Mouse (Mus musculus): ENCODE measurements around the gene Elmod2. TPM values are rescaled to one million over a fixed set of nuclear protein-coding genes. Genes with fewer than 3 reads are reported as not detected.

Gene Elmod2
- polyA plus RNA-seq, 1 experiment from 2014 or later, result 11.9 TPM

DNA sequence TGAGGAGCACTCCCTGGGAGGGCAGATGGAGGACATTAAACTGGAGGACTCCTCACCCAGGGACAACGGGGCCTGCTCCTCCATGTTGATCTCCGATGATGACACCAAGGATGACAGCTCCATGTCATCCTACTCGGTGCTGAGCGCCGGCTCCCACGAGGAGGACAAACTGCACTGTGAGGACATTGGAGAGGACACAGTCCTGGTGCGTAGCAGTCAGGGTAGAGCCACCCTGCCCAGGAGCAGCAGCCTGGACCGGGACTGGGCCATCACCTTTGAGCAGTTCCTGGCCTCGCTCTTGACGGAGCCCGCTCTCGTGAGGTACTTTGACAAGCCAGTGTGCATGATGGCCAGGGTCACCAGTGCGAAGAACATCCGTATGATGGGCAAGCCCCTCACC, 61.1 kb downstream of the Elmod2 start:
- Histone ChIP-seq H3K27ac (no peak overlapping the region), H3K36me3 (no peaks in the 10 kb centered on the region)
- 94% methylated on average over 14 of the region's 14 CpGs for WGBS

More for the DNA sequence above, 61.1 kb downstream of the Elmod2 start:
- no peak overlapping the region for H3K4me2 ChIP-seq (replicated peaks)
- H3K27me3 ChIP-seq (replicated peaks), result no peaks in the 10 kb centered on the region
- no peaks in the 10 kb centered on the region for H3K9me3 ChIP-seq
- H3K4me1 ChIP-seq (replicated peaks), result no peaks in the 10 kb centered on the region
- H3K9ac ChIP-seq, result no peak overlapping the region
- no peak overlapping the region for H3K4me3 ChIP-seq (replicated peaks)
- ATAC-seq, result no peak

Other genes starting within 250 kb of the Elmod2 start
- gene Tbc1d9, start 167.1 kb downstream of the Elmod2 start, polyA plus RNA-seq (2015; fragmentation: Nextera tagmentation; extraction: Ambion mirVana), result 2.6 TPM in 2 replicates
- gene Gm10645, start 166.3 kb downstream of the Elmod2 start, polyA plus RNA-seq (2015; fragmentation: Nextera tagmentation; extraction: Ambion mirVana), result 1.3 and 2.2 TPM in 2 replicates
- gene Ucp1, start 42.1 kb downstream of the Elmod2 start, polyA plus RNA-seq (2015; fragmentation: Nextera tagmentation; extraction: Ambion mirVana), result not detected in 2 replicates
- not detected in 2 replicates for gene Mgat4d, start 16.0 kb upstream of the Elmod2 start, polyA plus RNA-seq (2015; fragmentation: Nextera tagmentation; extraction: Ambion mirVana)
- 0.48 and 0.55 TPM in 2 replicates for gene Clgn, start 57.4 kb upstream of the Elmod2 start, polyA plus RNA-seq (2015; fragmentation: Nextera tagmentation; extraction: Ambion mirVana)
- gene Scoc, start 125.9 kb upstream of the Elmod2 start, polyA plus RNA-seq (2015; fragmentation: Nextera tagmentation; extraction: Ambion mirVana), result 96.0 and 117 TPM in 2 replicates
- gene Olfr370, start 203.3 kb upstream of the Elmod2 start, polyA plus RNA-seq (2015; fragmentation: Nextera tagmentation; extraction: Ambion mirVana), result not detected in 2 replicates
- gene Ndufb7, start 234.2 kb upstream of the Elmod2 start, polyA plus RNA-seq (2015; fragmentation: Nextera tagmentation; extraction: Ambion mirVana), result 370 and 398 TPM in 2 replicates

All from intestine, embryonic 15.5 days (tissue).